Mouse (Mus musculus) CH12.LX (cell line): ENCODE data around the gene Mb.

Experiments
- EP300 ChIP-seq: IDR thresholded peaks from 2 replicates; pipeline ENCODE4 v1.6.1; 2011; ENCODE audit warnings: low read length, improper control_type of control experiment
- JUN ChIP-seq: IDR thresholded peaks from 2 replicates; pipeline ENCODE4 v1.6.1; 2011; ENCODE audit warnings: low read depth, mild to moderate bottlenecking, low read length, improper control_type of control experiment, moderate library complexity; ENCODE audit not compliant: insufficient read depth
- MAZ ChIP-seq: IDR thresholded peaks from 2 replicates; pipeline ENCODE4 v1.6.1; 2012; ENCODE audit warnings: low read depth, mild to moderate bottlenecking, inconsistent platforms, low read length, improper control_type of control experiment, moderate library complexity

GRCm38 (mm10) chr15:77050570-77050969 is at the start of gene Mb:
- TF ChIP-seq EP300 (no peak), MAZ (no peak), JUN (no peak)
